Mouse (Mus musculus): ENCODE data around the gene Stc2.

Stc2 gene

GRCm38 (mm10) chr11:31369648-31370286 is at the start of gene Stc2:
Gene Stc2, minus strand, starts transcription at chr11:31370074.
- DNase-seq (ENCODE audit: low read depth, low spot score) = no peak

DNA sequence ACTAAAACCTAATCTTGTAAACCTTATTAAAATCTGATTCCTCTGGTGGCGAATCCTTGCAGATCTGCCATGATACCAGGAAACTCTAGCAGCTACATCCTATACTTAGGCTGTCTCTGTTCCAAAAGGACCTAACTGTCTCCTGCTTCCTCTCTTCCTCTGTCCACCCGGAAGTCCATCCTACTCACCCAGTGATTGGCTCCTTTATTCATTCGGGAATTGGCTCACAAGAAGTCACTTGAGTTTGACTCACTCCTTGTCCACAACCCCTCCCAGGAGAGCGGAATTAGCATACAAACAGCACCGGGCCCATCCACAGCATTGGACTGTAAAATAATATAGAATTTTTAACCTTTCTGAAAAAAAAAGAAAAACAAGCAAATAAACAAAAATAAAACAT is 47.2 kb upstream of the Stc2 start:
- DNase-seq (ENCODE audit: low read depth, low spot score) = no peak

DNA sequence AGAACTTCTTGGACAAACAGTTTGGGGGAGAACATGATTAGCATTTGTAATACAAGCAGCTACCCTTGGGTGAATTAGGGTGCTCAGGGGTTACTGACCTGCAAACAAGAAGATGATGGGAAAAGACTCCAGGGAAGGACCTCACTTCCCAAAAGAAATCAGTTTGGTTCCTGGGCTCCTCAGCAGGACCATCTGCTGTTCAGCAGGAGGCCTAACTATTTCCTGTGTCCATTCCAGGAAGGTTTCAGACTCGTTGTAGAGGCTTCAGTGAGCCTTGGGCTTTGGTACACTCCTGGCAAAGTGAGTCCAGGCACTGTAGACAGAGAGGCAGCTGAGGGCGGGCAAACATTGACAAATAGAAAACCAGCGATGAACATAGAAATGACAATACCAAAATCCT is 42.5 kb upstream of the Stc2 start:
- no peak for DNase-seq (ENCODE audit: low read depth, low spot score)

DNA sequence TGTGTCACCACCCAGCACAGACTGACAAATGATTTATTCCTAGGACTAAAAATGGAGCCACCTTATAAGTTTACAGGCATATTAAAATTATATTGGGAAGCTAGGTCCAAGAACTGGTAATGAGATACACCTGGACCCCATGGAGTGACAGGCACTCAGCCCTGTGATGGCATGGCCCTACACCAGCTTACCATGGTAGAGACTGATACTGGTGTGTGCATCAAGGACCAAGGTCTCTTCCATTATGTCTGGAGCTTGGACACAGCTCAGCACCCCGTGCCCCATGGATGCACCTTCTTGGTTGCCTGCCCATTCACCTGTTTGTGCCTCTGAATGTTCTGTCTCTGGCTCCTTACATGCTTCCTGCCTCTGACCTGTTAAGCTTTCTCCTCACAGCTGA is 36.9 kb upstream of the Stc2 start:
- DNase-seq (ENCODE audit: low read depth, low spot score) = no peak

GRCm38 (mm10) chr11:31403080-31403479 is 33.2 kb upstream of the Stc2 start:
- no peak for DNase-seq (ENCODE audit: low read depth, low spot score)

GRCm38 (mm10) chr11:31398604-31399003 is 28.7 kb upstream of the Stc2 start:
- DNase-seq (ENCODE audit: low read depth, low spot score) = no peak

DNA sequence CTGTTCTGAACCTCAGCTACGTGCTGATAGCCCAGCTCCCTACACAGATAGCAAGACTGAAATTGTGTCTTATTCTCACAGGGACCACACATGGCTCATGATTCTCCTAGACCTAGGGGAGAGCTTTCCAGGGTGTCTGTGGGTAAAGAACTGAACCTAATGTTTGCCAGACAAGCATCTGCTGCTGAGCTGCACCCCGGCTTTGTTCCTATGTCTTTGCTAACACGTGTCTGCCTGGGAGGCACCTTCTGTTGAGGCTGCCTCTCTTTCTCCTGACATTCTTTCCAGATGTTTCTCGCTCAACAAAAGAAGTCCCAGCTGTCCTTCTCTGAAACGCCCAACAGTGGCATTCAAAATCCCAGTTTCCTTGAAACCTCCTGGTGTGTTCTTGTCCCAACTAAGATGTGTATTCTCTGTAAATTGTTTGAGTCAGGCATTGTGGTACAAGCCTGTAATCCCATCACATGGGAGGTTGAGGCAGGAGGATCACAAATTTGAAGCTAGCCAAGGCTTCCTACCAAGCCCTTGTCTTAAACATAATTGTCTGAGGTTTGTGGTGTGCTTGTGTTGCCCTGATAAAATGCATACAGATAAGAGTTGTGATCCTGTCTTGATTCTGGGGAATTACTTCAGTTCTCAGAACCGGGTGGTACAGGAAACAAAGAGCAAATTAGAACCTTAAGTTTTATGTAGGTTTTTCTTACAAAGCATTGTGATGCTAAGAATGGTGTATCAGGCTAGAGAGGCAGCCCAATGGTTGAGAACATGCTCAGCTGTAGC is 27.0 kb upstream of the Stc2 start:
- no peak for DNase-seq (ENCODE audit: low read depth, low spot score)

GRCm38 (mm10) chr11:31394026-31394425 is 24.2 kb upstream of the Stc2 start:
- no peak for DNase-seq (ENCODE audit: low read depth, low spot score)

- DNase-seq (ENCODE audit: low read depth, low spot score) = no peak
Observed at GRCm38 (mm10) chr11:31392340-31392739, 22.5 kb upstream of the Stc2 start.

DNA sequence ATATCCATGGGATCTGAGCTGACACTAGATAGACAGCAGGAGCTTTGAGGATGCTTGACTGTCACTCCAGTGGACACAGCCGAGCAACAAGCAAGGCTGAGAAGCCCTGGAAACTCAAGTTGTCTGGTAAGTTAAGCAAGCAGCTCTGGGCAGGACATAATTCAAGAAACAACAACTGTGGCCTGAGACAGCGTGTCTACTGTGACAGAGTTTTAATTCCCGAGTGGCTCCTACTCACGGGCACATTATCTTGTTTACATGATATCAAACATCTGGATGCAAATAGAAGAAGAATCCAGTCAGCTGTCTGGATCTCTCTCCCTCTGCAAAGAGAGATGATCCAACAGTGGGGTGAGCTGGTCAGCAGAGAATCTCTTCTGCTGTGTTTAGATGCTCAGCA is 19.0 kb upstream of the Stc2 start:
- DNase-seq (ENCODE audit: low read depth, low spot score) = no peak

DNA sequence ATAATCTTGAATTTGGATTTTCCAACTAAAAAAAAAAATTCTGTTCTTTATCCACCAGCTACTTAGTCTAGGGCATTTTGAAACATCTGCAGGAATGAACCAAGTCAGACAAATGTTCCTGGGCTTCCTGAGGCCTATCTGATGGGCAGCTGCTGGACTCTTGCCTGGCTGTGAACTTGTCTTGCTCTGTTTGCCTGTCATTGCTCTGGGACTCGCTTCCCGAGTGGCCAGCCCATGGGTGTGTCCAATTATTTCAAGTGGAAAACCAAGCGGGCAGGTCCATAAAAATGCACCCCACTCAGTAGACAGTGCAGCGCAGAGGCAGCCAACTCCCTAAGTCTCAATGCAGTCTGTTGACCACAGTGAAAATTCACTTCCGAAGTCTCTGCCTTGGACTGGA is 17.7 kb upstream of the Stc2 start:
- no peak for DNase-seq (ENCODE audit: low read depth, low spot score)

DNA sequence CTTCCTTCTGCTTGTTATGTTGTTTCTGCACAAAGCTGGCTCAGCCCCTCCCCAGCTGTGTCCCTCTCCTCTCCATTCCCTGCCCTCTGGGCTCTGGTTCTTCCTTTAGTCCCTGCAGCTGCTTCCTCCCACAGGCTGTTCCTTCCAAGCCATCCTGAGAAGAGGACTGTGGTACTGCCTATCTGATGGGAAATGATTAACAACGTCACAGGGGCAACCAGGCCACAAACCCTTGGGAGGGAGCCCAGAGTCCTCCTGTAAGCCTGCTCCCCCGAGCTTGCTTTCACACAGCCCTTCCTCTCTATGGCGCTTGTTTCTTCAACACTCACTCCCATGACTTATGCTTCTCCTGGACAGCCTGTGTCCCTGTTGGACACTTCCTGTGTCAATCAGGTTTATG is 16.7 kb upstream of the Stc2 start:
- no peak for DNase-seq (ENCODE audit: low read depth, low spot score)

DNA sequence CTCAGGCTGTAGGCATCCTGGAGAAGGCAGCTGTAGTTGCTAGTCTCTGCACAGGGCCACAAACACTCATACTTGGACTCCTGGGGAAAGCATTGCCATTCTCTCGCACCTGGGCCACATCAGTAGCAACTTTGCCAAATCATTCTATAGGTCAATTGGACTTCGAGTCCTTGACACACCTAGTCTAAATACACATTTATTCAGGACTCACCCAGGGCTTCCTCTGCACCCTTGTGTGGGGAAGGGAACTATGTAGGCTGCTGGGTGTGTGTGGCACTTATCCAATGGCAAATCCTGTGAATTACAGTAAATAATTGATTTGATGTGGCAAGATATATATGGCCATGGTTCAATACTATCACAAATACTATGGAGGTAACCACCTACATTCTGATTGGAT is 14.1 kb upstream of the Stc2 start:
- no peak for DNase-seq (ENCODE audit: low read depth, low spot score)

- no peak for DNase-seq (ENCODE audit: low read depth, low spot score)
Observed at GRCm38 (mm10) chr11:31382145-31382544, 12.3 kb upstream of the Stc2 start.

GRCm38 (mm10) chr11:31373438-31373837 is 3.6 kb upstream of the Stc2 start:
- DNase-seq (ENCODE audit: low read depth, low spot score) = no peak

DNA sequence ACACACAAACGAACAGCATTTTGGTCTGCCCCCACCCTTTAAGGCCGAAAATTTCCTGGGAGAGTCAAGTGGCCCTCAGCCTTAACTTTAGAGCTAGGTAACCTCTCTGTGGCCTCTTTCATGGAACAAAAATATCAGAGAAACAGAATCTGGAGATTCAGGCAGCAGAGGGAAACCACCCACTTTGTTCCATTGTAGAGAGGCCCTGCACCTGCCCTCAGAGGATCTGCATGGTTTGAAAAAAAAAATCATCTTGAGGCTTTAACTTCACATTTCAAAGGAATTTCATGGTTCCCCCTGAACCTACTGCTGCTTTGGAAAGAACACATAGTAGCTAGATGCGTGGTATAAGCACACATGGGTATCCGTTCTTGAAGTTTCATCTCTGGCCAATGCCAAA is 2.3 kb upstream of the Stc2 start:
- DNase-seq (ENCODE audit: low read depth, low spot score) = no peak

- no peak for DNase-seq (ENCODE audit: low read depth, low spot score)
Observed at GRCm38 (mm10) chr11:31371256-31371838, 1.5 kb upstream of the Stc2 start.

- no peak for DNase-seq (ENCODE audit: low read depth, low spot score)
Observed at GRCm38 (mm10) chr11:31370436-31371230, 759 bp upstream of the Stc2 start.

- peak; percentile 38 for DNase-seq (ENCODE audit: low read depth, low spot score)
Observed at GRCm38 (mm10) chr11:31368965-31369647, 768 bp downstream of the Stc2 start.

GRCm38 (mm10) chr11:31368252-31368964 is 1.5 kb downstream of the Stc2 start:
- no peak for DNase-seq (ENCODE audit: low read depth, low spot score)

DNA sequence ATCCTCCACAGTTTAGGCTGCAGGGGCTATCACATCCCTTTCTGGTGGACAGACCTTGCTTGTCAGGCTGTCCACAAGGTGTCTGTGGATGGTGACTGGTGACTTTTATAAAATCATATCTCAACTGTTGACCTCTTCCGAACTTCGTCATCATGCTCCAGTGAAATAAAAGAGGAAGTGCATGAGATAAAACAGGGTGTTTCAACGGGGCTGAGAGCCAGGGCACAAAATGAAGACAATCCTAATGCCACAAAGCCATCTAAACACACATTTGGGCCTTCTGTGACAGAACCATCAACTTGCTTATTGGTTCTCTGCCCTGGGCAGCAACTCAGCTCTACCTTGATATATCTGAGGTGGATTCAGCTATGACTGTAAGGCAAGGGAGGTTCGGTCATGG is 3.0 kb downstream of the Stc2 start:
- DNase-seq (ENCODE audit: low read depth, low spot score) = no peak

Data from telencephalon, adult 2 months (tissue).